ENCODE assay signal across 24 mouse cellular contexts in genomic region chr8:92174106-92174505, GRCm38 (mm10).
"Had no signal": no experiment of that assay in that cellular context is flagged by ENCODE, and none has a peak within 500 bp of the region (broad histone marks: within the 10 kb centered on the region; RNA-seq: fewer than 3 reads in every experiment).

No protein-coding gene starts in this region.

- H3K4me1 ChIP-seq: heart, embryonic 12.5 days; hindbrain, embryonic 15.5 days; liver, embryonic 13.5 days had no signal

- H3K36me3 ChIP-seq: heart, embryonic 10.5 days; heart, embryonic 12.5 days; hindbrain, embryonic 13.5 days; hindbrain, embryonic 15.5 days; kidney, embryonic 15.5 days; limb, embryonic 10.5 days; limb, embryonic 12.5 days; liver, embryonic 13.5 days had no signal

- H3K27me3 ChIP-seq: heart, embryonic 12.5 days; hindbrain, embryonic 15.5 days; liver, embryonic 13.5 days had no signal

- H3K9ac ChIP-seq: heart, embryonic 12.5 days; hindbrain, embryonic 13.5 days; hindbrain, embryonic 15.5 days; kidney, embryonic 15.5 days; limb, embryonic 12.5 days; liver, embryonic 13.5 days had no signal

- ATAC-seq: hindbrain, postnatal 0 days; intestine, embryonic 16.5 days had no signal

- H3K4me3 ChIP-seq: gastrocnemius, adult 2 months; heart, embryonic 10.5 days; heart, embryonic 12.5 days; hindbrain, embryonic 13.5 days; hindbrain, embryonic 15.5 days; kidney, embryonic 15.5 days; layer of hippocampus, adult 2 months; left cerebral cortex, adult 2 months; limb, embryonic 10.5 days; limb, embryonic 12.5 days; liver, embryonic 13.5 days had no signal

- DNase-seq: gastrocnemius, adult 2 months; gastrocnemius, postnatal 10 days; gastrocnemius, postnatal 25 days; heart, postnatal 10 days; kidney, adult 11 months; kidney, adult 2 months; kidney, adult 9 months; kidney, postnatal 25 days; kidney, postnatal 4 days; liver; liver, embryonic 13.5 days had no signal

- H3K4me2 ChIP-seq: heart, embryonic 12.5 days; hindbrain, embryonic 13.5 days; hindbrain, embryonic 15.5 days; kidney, embryonic 15.5 days; limb, embryonic 12.5 days; liver, embryonic 11.5 days; liver, embryonic 13.5 days had no signal

- H3K9me3 ChIP-seq: heart, embryonic 10.5 days; heart, embryonic 12.5 days; hindbrain, embryonic 13.5 days; hindbrain, embryonic 15.5 days; kidney, embryonic 15.5 days; limb, embryonic 10.5 days; limb, embryonic 12.5 days; liver, embryonic 13.5 days had no signal

- H3K27ac ChIP-seq: gastrocnemius, adult 2 months; heart, embryonic 10.5 days; hindbrain, embryonic 13.5 days; hindbrain, embryonic 15.5 days; hindbrain, postnatal 0 days; kidney, embryonic 15.5 days; kidney, postnatal 0 days; layer of hippocampus, adult 2 months; left cerebral cortex, adult 2 months; limb, embryonic 10.5 days; limb, embryonic 12.5 days; liver, embryonic 13.5 days had no signal
